Mouse (Mus musculus) neural tube, embryonic 11.5 days (tissue): Measurements from ENCODE around the gene Aarsd1. TPM values are rescaled to one million over a fixed set of nuclear protein-coding genes. Genes with fewer than 3 reads are reported as not detected.
"Not testable (repeated sequence)": the region's sequence is repeated elsewhere in the genome, so short reads cannot be mapped to it uniquely, and the experiment has no call there.

ENCODE experiments used
- ATAC-seq: fragments of 200-750 bp; cut with Nextera tagmentation; 2 replicates; pipeline ENCODE4 v1.8.0; 2017; ENCODE audit warnings: moderate number of reproducible peaks, mild to moderate bottlenecking, moderate TSS enrichment, moderate library complexity; ENCODE audit not compliant: insufficient read depth, low FRiP score, low TSS enrichment
- DNase-seq: peaks from one replicate; pipeline ENCODE4 v3.0.0-alpha.2; 2015; ENCODE audit warnings: low spot score
- H3K27ac ChIP-seq: fragments of 300-500 bp; sonication (generic); 2 replicates; pipeline ENCODE4 v1.5.1; 2014; ENCODE audit warnings: low read depth, mild to moderate bottlenecking, low read length
- H3K27me3 ChIP-seq: fragments of 300-500 bp; sonication (generic); 2 replicates; pipeline ENCODE4 v1.6.1; 2014; ENCODE audit warnings: mild to moderate bottlenecking, low read length, mixed read lengths; ENCODE audit not compliant: control insufficient read depth, insufficient read depth
- H3K36me3 ChIP-seq: fragments of 300-500 bp; sonication (generic); 2 replicates; pipeline ENCODE4 v1.6.1; 2014; ENCODE audit warnings: mild to moderate bottlenecking, low read length, moderate library complexity, mixed read lengths; ENCODE audit not compliant: control insufficient read depth, insufficient read depth
- H3K4me1 ChIP-seq: fragments of 300-500 bp; sonication (generic); 2 replicates; pipeline ENCODE4 v1.6.1; 2014; ENCODE audit warnings: low read length, mixed read lengths; ENCODE audit not compliant: control insufficient read depth, insufficient read depth
- H3K4me2 ChIP-seq: fragments of 300-500 bp; sonication (generic); 2 replicates; pipeline ENCODE4 v1.6.1; 2014; ENCODE audit warnings: low read depth, mild to moderate bottlenecking, moderate library complexity
- H3K4me3 ChIP-seq: fragments of 300-500 bp; sonication (generic); 2 replicates; pipeline ENCODE4 v1.5.1; 2014; ENCODE audit warnings: low read depth, low read length
- H3K9ac ChIP-seq: fragments of 300-500 bp; sonication (generic); 2 replicates; pipeline ENCODE4 v1.6.1; 2014; ENCODE audit warnings: mild to moderate bottlenecking, low read length
- H3K9me3 ChIP-seq: fragments of 300-500 bp; sonication (generic); 2 replicates; pipeline ENCODE4 v1.6.1; 2016; ENCODE audit warnings: low read length; ENCODE audit not compliant: control insufficient read depth
- WGBS: fragments of 180-500 bp; shearing (Covaris S2); extraction: QIAGEN DNeasy Blood & Tissue Kit; methylation state at CpG from one replicate; pipeline ENCODE4 v1.1.7; 2014; 5-methylcytosine and 5-hydroxymethylcytosine counted together
- polyA plus RNA-seq: library from polyadenylated mRNA; unstranded; fragments of >200 nt; fragmentation: Nextera tagmentation; extraction: Ambion mirVana; gene quantifications from 2 replicates; pipeline ENCODE4 v1.2.1, GENCODE M21; 2014

The Aarsd1 gene
- polyA plus RNA-seq, 1 experiment from 2014 or later: 87.8 TPM

DNA sequence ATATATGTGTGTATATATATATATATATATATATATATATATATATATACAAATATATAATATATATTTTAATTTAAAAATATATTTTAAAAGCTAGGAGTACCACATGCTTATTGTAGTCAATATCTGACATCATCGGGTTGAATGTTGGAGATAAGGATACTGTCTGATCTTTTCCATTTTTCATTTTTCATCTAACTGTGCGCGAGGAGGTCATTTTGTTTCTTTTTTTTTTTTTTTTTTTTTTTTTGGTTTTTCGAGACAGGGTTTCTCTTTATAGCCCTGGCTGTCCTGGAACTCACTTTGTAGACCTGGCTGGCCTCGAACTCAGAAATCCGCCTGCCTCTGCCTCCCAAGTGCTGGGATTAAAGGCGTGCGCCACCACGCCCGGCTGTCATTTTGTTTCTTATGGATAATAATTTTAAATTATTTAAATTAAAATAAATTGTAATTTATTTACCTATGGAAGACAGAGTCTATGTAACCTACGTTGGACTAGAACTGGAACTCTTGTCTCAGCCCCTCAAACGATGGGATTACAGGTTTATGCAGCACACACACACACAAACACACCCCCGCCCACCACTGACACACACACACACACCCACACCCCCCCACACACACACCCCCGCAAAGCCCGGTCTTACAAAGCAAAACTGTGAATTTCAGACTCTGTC, 24.2 kb upstream of the Aarsd1 start:
- not testable (repeated sequence) for H3K4me3 ChIP-seq, DNase-seq, H3K4me1 ChIP-seq, H3K27ac ChIP-seq, H3K27me3 ChIP-seq, H3K9me3 ChIP-seq
- ATAC-seq: peak; percentile 56; the same call in 1 of the 2 replicates
- 40% methylated on average over 14 of the region's 15 CpGs for WGBS
- Histone ChIP-seq H3K4me2 (peak overlapping the region; percentile 28; the same call in 1 of the 2 replicates), H3K9ac (peak overlapping the region; percentile 18; the same call in 1 of the 2 replicates), H3K36me3 (peaks cover 15% of the 10 kb centered on the region)

DNA sequence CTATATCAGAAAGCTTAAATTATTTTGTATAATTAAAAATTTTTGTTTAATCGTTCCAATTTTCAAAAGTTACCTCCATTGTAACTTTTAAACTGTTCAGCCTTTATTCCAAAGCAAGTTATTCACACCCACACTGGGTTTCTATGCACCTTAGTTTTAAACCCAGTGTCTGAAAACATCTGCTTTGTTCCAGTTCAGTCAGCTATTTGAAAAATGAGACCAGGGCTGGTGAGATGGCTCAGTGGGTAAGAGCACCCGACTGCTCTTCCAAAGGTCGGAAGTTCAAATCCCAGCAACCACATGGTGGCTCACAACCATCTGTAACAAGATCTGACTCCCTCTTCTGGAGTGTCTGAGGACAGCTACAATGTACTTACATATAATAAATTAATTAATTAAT, 20.6 kb upstream of the Aarsd1 start:
- 56% methylated on average over 3 of the region's 3 CpGs for WGBS
- not testable (repeated sequence) for H3K4me2 ChIP-seq, H3K27ac ChIP-seq, DNase-seq, H3K4me3 ChIP-seq, H3K9ac ChIP-seq, ATAC-seq, H3K36me3 ChIP-seq, H3K27me3 ChIP-seq, H3K4me1 ChIP-seq, H3K9me3 ChIP-seq

DNA sequence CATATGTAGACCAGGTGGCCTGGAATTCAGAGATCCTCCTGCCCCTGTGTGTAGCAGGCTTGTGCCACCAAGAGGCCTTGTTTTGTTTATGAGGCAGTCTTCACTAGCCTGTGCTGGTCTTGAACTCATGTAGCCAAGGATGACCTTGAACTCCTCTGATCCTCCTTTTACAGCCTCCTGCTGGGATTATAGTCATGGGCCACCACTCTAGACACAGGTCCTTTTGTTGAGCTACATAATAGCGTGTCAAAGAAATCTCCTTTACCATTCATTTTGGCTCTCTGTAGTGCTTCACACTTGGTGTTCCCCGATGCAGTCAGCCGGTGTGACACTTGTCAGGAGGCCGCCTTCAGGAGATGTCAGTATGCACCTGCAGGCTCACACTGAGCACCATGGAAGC, 19.5 kb upstream of the Aarsd1 start:
- peaks cover 6% of the 10 kb centered on the region for H3K36me3 ChIP-seq
- no peak for DNase-seq
- no peak overlapping the region for H3K27ac ChIP-seq
- 55% methylated on average over 4 of the region's 4 CpGs for WGBS
- no peak overlapping the region for H3K9ac ChIP-seq
- no peaks in the 10 kb centered on the region for H3K4me1 ChIP-seq
- no peak overlapping the region for H3K4me2 ChIP-seq
- H3K4me3 ChIP-seq: no peak overlapping the region
- ATAC-seq: no peak
- H3K9me3 ChIP-seq: no peaks in the 10 kb centered on the region
- no peaks in the 10 kb centered on the region for H3K27me3 ChIP-seq

DNA sequence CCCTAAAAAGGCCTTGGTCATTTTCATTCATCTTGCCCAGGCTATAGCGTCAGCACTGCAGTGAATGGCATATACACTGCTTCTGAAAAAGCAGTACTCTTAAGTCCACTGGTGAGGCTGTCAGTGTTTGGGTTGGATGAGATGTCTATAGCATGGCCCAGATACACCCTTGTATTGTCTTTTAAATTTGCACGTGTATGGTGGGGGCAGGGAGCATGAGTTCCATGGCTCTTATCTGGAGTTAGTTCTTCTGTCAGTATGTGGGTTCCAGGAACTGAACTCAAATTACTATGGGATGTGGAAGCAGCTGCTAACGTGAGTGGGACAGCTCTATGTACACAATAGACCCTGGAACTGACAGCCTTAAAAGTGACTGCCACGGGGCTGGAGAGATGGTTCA, 18.4 kb upstream of the Aarsd1 start:
- 91% methylated on average over 4 of the region's 4 CpGs for WGBS
- DNase-seq (no peak), ATAC-seq (no peak)
- Histone ChIP-seq H3K4me3 (no peak overlapping the region), H3K9ac (no peak overlapping the region), H3K36me3 (peaks cover 6% of the 10 kb centered on the region), H3K9me3 (no peaks in the 10 kb centered on the region), H3K27me3 (no peaks in the 10 kb centered on the region), H3K4me2 (no peak overlapping the region), H3K27ac (no peak overlapping the region), H3K4me1 (no peaks in the 10 kb centered on the region)

- Histone ChIP-seq H3K27ac (no peak overlapping the region), H3K9me3 (no peaks in the 10 kb centered on the region), H3K36me3 (peaks cover 9% of the 10 kb centered on the region), H3K4me3 (no peak overlapping the region), H3K4me2 (no peak overlapping the region), H3K4me1 (no peaks in the 10 kb centered on the region), H3K9ac (no peak overlapping the region), H3K27me3 (no peaks in the 10 kb centered on the region)
- DNase-seq (no peak), ATAC-seq (no peak)
- 92% methylated on average over 13 of the region's 13 CpGs for WGBS
Observed at GRCm38 (mm10) chr11:101433396-101433795, 16.0 kb upstream of the Aarsd1 start.

DNA sequence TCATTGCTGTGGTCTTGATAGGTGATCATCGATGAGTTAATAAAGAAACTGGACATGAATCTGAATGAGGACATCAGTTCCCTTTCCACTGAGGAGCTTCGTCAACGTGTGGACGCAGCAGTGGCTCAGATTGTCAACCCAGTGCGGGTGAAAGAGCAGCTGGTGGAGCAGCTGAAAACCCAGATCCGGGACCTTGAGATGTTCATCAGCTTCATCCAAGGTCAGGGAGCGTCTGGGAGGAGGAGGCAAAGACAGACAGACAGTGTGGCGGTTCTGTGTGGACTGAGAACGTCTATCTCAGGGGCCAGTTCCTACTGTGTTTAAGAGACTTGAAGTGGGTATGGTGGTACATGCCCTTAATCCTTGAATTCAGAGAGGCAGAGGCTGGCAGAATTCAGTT, 13.9 kb upstream of the Aarsd1 start:
- peaks cover 9% of the 10 kb centered on the region for H3K36me3 ChIP-seq
- no peak overlapping the region for H3K9ac ChIP-seq
- H3K4me3 ChIP-seq: no peak overlapping the region
- H3K4me1 ChIP-seq: peaks cover under 1% of the 10 kb centered on the region; the same call in 1 of the 2 replicates
- H3K27me3 ChIP-seq: no peaks in the 10 kb centered on the region
- DNase-seq (no peak), ATAC-seq (no peak)
- WGBS: 91% methylated on average over 9 of the region's 9 CpGs
- H3K27ac ChIP-seq: no peak overlapping the region
- H3K4me2 ChIP-seq: no peak overlapping the region
- H3K9me3 ChIP-seq: no peaks in the 10 kb centered on the region

DNA sequence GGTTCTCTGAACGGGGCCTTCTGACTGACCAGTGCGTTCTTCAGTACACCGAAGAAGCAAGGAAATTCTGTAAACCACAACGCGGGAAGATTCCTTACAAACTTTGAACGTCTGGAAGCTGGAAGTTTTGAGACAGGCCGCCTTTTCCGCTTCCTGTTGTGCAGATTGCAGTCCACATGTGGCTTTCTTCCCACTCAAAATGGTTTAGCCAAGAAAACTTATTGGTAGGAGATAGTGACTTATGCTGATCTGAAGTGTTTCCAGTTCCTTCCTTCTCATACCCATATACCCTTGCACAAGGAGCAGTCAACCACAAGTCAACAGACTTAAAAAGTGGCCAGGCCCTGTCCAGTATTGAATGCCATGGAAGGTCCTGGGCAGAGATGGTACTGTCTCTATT, 8.8 kb upstream of the Aarsd1 start:
- Histone ChIP-seq H3K9ac (no peak overlapping the region; the same call in 1 of the 2 replicates), H3K27ac (no peak overlapping the region), H3K36me3 (peaks cover 3% of the 10 kb centered on the region), H3K4me1 (peaks cover 8% of the 10 kb centered on the region), H3K9me3 (no peaks in the 10 kb centered on the region), H3K27me3 (no peaks in the 10 kb centered on the region), H3K4me2 (peak overlapping the region; percentile 95), H3K4me3 (peak overlapping the region; percentile 95)
- WGBS: 68% methylated on average over 8 of the region's 8 CpGs
- DNase-seq (no peak), ATAC-seq (no peak)

GRCm38 (mm10) chr11:101424925-101425813, 7.8 kb upstream of the Aarsd1 start, which contains the start of the genes Rundc1 and Ptges3l:
TSS of gene Rundc1 (plus strand) at chr11:101425085.
TSS of gene Ptges3l (minus strand) at chr11:101425333.
- Histone ChIP-seq H3K4me1 (peaks cover 8% of the 10 kb centered on the region), H3K9ac (peak within 1 kb of the TSS; percentile 81), H3K27ac (peak within 1 kb of the TSS; percentile 62), H3K9me3 (no peaks in the 10 kb centered on the region), H3K27me3 (no peaks in the 10 kb centered on the region), H3K4me2 (peak within 1 kb of the TSS; percentile 95), H3K36me3 (peaks cover under 1% of the 10 kb centered on the region), H3K4me3 (peak within 1 kb of the TSS; percentile 95)
- ATAC-seq (peak; percentile 87), DNase-seq (peak; percentile 98)
- WGBS: under 1% methylated on average over 81 of the region's 81 CpGs
